Mouse (Mus musculus): ENCODE data around the gene Rab38.

DNA sequence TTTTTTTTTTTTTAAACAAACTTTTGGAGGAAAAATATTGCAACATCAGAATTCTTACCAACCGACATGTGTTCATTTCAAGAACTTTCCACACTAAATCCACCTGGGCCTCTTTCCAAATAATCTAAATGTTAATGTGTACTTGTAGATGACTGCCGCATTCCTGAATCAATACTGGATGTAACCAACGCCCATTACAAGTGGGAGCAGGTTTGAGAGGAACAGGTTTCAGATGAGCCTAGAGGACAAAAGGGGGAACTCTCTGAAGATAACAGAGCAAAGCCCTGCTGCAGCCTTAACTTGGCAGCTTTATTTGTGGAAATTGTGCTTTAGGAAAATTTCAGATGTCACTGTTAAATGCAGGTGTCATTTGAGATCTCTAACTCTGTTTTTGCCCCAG is 4.3 kb upstream of the Rab38 start:
- TF ChIP-seq CTCF (IDR thresholded peaks at IDR 0.05; ENCODE audit: extremely low read depth, insufficient read length, insufficient replicate concordance, low read depth, low read length) = no peak
- TF ChIP-seq POLR2A (IDR thresholded peaks at IDR 0.05; ENCODE audit: low read depth, low read length) = no peak
